ENCODE assay signal across 20 mouse cellular contexts in the genomic region with DNA sequence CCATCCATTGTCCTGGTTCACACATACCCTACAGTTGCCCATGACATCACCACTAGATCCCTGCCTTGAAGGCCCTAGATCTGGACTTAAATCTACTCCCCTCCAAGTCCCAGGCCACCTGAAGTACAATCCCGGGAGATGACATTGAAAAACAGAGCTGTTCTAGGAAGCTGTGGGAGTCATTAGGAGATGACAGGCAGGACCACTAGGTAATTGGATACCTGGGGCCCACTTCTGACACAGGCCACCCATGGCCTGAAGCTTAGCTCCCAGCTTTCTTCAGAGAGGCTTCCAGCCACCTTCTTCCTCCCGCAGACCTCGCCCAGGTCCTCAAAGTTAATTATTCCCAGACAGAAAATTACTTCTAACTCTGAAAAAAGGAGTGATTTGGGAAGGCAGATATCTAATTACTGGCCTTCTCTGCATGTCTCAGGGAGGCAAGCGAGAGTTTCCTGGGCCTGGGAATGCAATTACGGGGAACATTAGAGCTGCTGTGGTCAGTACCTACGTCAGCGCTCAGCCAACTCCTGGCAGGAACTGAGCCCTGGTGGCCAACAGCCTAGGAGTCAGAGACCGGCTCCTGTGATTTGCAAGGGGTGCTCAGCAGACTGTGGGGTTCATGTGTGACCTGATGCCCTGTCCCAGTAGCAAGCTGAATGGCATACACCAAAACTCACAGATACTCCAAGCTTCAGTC. TPM values are rescaled to one million over a fixed set of nuclear protein-coding genes. Genes with fewer than 3 reads are reported as not detected.
DNase-seq lines count a peak whose midpoint lies in the region; ATAC-seq lines count a peak whose summit lies in the region.
"Had no signal": no experiment of that assay in that cellular context is flagged by ENCODE, and none has a peak within 500 bp of the region (broad histone marks: within the 10 kb centered on the region; RNA-seq: fewer than 3 reads in every experiment).

No protein-coding gene starts in this region.

- ATAC-seq in embryonic facial prominence, embryonic 13.5 days (ENCODE audit: insufficient number of reproducible peaks, insufficient read depth, low FRiP score, low TSS enrichment, low read depth) = no peak
- ATAC-seq in kidney, embryonic 15.5 days (replicated peaks; ENCODE audit: low FRiP score) = peak; percentile 49
- ATAC-seq: midbrain, embryonic 13.5 days had no signal

- peaks cover 4% of the 10 kb centered on the region; the same call in 1 of the 2 replicates for H3K9me3 ChIP-seq in embryonic facial prominence, embryonic 13.5 days
- 0 out of 2 replicates have a peak, but pooled peaks cover 5% of the 10 kb centered on the region for H3K9me3 ChIP-seq in kidney, embryonic 15.5 days (replicated peaks)
- H3K9me3 ChIP-seq: embryonic facial prominence, embryonic 15.5 days; heart, embryonic 15.5 days had no signal

- H3K4me1 ChIP-seq in embryonic facial prominence, embryonic 13.5 days = peaks cover 19% of the 10 kb centered on the region
- H3K4me1 ChIP-seq in kidney, embryonic 15.5 days = peaks cover 26% of the 10 kb centered on the region
- H3K4me1 ChIP-seq: heart, embryonic 15.5 days; midbrain, embryonic 13.5 days had no signal

- peak overlapping the region; percentile 60; the same call in 1 of the 2 replicates for H3K27ac ChIP-seq in embryonic facial prominence, embryonic 13.5 days
- peak overlapping the region; percentile 71 for H3K27ac ChIP-seq in kidney, embryonic 15.5 days
- H3K27ac ChIP-seq: embryonic facial prominence, embryonic 15.5 days; forebrain, embryonic 12.5 days; heart, adult 2 months; heart, embryonic 15.5 days; midbrain, embryonic 13.5 days; neural tube, embryonic 13.5 days had no signal

- H3K27me3 ChIP-seq in embryonic facial prominence, embryonic 13.5 days = no peaks in the 10 kb centered on the region
- H3K27me3 ChIP-seq in kidney, embryonic 15.5 days = no peaks in the 10 kb centered on the region
- H3K27me3 ChIP-seq: embryonic facial prominence, embryonic 15.5 days; midbrain, embryonic 13.5 days; neural tube, embryonic 13.5 days had no signal

- no peak overlapping the region for H3K9ac ChIP-seq in embryonic facial prominence, embryonic 13.5 days
- H3K9ac ChIP-seq in kidney, embryonic 15.5 days = 0 out of 2 replicates have a peak overlapping the region, but pooled peaks have one; percentile 14
- H3K9ac ChIP-seq: embryonic facial prominence, embryonic 15.5 days; forebrain, embryonic 12.5 days; heart, embryonic 15.5 days; midbrain, embryonic 13.5 days; neural tube, embryonic 13.5 days had no signal

- 28% methylated on average over 8 of the region's 8 CpGs for WGBS in embryonic facial prominence, embryonic 13.5 days
- 33% methylated on average over 8 of the region's 8 CpGs for WGBS in kidney, embryonic 15.5 days

- H3K4me3 ChIP-seq in embryonic facial prominence, embryonic 13.5 days = no peak overlapping the region
- H3K4me3 ChIP-seq in kidney, embryonic 15.5 days (replicated peaks) = no peak overlapping the region
- H3K4me3 ChIP-seq: embryonic facial prominence, embryonic 15.5 days; forebrain, embryonic 12.5 days; heart, adult 2 months; heart, embryonic 15.5 days; midbrain, embryonic 13.5 days; neural tube, embryonic 13.5 days had no signal

- H3K4me2 ChIP-seq in embryonic facial prominence, embryonic 13.5 days = no peak overlapping the region
- no peak overlapping the region for H3K4me2 ChIP-seq in kidney, embryonic 15.5 days
- H3K4me2 ChIP-seq: embryonic facial prominence, embryonic 15.5 days; forebrain, embryonic 12.5 days; heart, embryonic 15.5 days; liver, embryonic 11.5 days; midbrain, embryonic 13.5 days; neural tube, embryonic 13.5 days had no signal

- intact Hi-C loops in gastrocnemius, postnatal 14 days (cut with DNase I; ENCODE audit: low total_unique reads) = loop anchor here (10.0 kb wide), 1 partner anchor 59 kb away; no protein-coding TSS in a partner anchor

- DNase-seq in kidney, adult 11 months = peak; percentile 10
- no peak for DNase-seq in kidney, postnatal 14 days
- DNase-seq in cerebellum, adult 8-10 months = no peak
- no peak for DNase-seq in layer of hippocampus, adult 8-10 months (ENCODE audit: low spot score in 2 of 2)
- no peak for DNase-seq in gastrocnemius, postnatal 14 days
- DNase-seq: adrenal gland, postnatal 10 days; heart, adult 2 months; layer of hippocampus, postnatal 36 days; left cerebral cortex, postnatal 4 days; lung, adult 18-20 months; lung, postnatal 14 days; thymus, postnatal 25 days had no signal

- no peaks in the 10 kb centered on the region for H3K36me3 ChIP-seq in embryonic facial prominence, embryonic 13.5 days
- H3K36me3 ChIP-seq in kidney, embryonic 15.5 days = no peaks in the 10 kb centered on the region
- H3K36me3 ChIP-seq: embryonic facial prominence, embryonic 15.5 days; forebrain, embryonic 12.5 days; heart, embryonic 15.5 days; midbrain, embryonic 13.5 days; neural tube, embryonic 13.5 days had no signal

RNA-seq across cellular contexts. Expression of gene Rtl6, which starts 45.8 kb away (rescaled TPM):
- 21.6 and 21.9 TPM in 2 replicates for polyA plus RNA-seq in embryonic facial prominence, embryonic 13.5 days (2015; fragmentation: Nextera tagmentation; extraction: Ambion mirVana)
- 14.4 and 16.2 TPM in 2 replicates for polyA plus RNA-seq in kidney, embryonic 15.5 days (2015; fragmentation: Nextera tagmentation; extraction: Ambion mirVana)
- total RNA-seq in layer of hippocampus, adult 8-10 months (2022) = 10 to 100 TPM; 48.6 to 55.4 (median 52.2) TPM
- total RNA-seq in gastrocnemius, postnatal 14 days (2021) = 1 to 10 TPM; 3.7 to 4.9 TPM

Comparison
In these comparisons a context has a peak if more than half of its experiments do, and no peak if none do; other contexts are left out.
1. RNA of gene Rtl6, which starts 45.8 kb away (total RNA-seq): 48.6 to 55.4 TPM in layer of hippocampus, adult 8-10 months; 3.7 to 4.9 TPM in gastrocnemius, postnatal 14 days; every median in the first group is over 4 times any median in the second.